Mouse (Mus musculus): ENCODE data around the gene Smok3c. TPM values are rescaled to one million over a fixed set of nuclear protein-coding genes. Genes with fewer than 3 reads are reported as not detected.
"Not testable (repeated sequence)": the region's sequence is repeated elsewhere in the genome, so short reads cannot be mapped to it uniquely, and the experiment has no call there.

The Smok3c gene
- total RNA-seq (2017), result 0.35 TPM in 1 of 2 replicates, not detected in the other

GRCm38 (mm10) chr5:138052894-138053293, at the start of gene Smok3c:
Gene Smok3c (plus strand): TSS chr5:138053194.
- ATAC-seq (ENCODE audit: extremely low read depth, insufficient number of reproducible peaks, low FRiP score, poor library complexity, severe bottlenecking), result not testable (repeated sequence)

- ATAC-seq (ENCODE audit: extremely low read depth, insufficient number of reproducible peaks, low FRiP score, poor library complexity, severe bottlenecking), result no peak
Measured at GRCm38 (mm10) chr5:138009437-138009836, 43.6 kb upstream of the Smok3c start.

- ATAC-seq (ENCODE audit: extremely low read depth, insufficient number of reproducible peaks, low FRiP score, poor library complexity, severe bottlenecking), result no peak
Measured at GRCm38 (mm10) chr5:138012382-138012781, 40.6 kb upstream of the Smok3c start.

- ATAC-seq (ENCODE audit: extremely low read depth, insufficient number of reproducible peaks, low FRiP score, poor library complexity, severe bottlenecking), result no peak
Measured at GRCm38 (mm10) chr5:138016530-138016929, 36.5 kb upstream of the Smok3c start.

- no peak for ATAC-seq (ENCODE audit: extremely low read depth, insufficient number of reproducible peaks, low FRiP score, poor library complexity, severe bottlenecking)
Measured at GRCm38 (mm10) chr5:138016997-138017396, 36.0 kb upstream of the Smok3c start.

- not testable (repeated sequence) for ATAC-seq (ENCODE audit: extremely low read depth, insufficient number of reproducible peaks, low FRiP score, poor library complexity, severe bottlenecking)
Measured at GRCm38 (mm10) chr5:138019577-138019976, 33.4 kb upstream of the Smok3c start.

- not testable (repeated sequence) for ATAC-seq (ENCODE audit: extremely low read depth, insufficient number of reproducible peaks, low FRiP score, poor library complexity, severe bottlenecking)
Measured at GRCm38 (mm10) chr5:138020961-138021479, 32.0 kb upstream of the Smok3c start, which contains the start of the genes Smok3a and Smok3b. Gene Smok3a (plus strand): TSS chr5:138021261. Gene Smok3b (plus strand): TSS chr5:138021429.

- no peak for ATAC-seq (ENCODE audit: extremely low read depth, insufficient number of reproducible peaks, low FRiP score, poor library complexity, severe bottlenecking)
Measured at GRCm38 (mm10) chr5:138073803-138074202, 20.8 kb downstream of the Smok3c start.

- ATAC-seq (ENCODE audit: extremely low read depth, insufficient number of reproducible peaks, low FRiP score, poor library complexity, severe bottlenecking), result no peak
Measured at GRCm38 (mm10) chr5:138075684-138076083, 22.7 kb downstream of the Smok3c start.

- ATAC-seq (ENCODE audit: extremely low read depth, insufficient number of reproducible peaks, low FRiP score, poor library complexity, severe bottlenecking), result no peak
Measured at GRCm38 (mm10) chr5:138076148-138076547, 23.2 kb downstream of the Smok3c start.

GRCm38 (mm10) chr5:138080456-138080855, 27.5 kb downstream of the Smok3c start:
- ATAC-seq (ENCODE audit: extremely low read depth, insufficient number of reproducible peaks, low FRiP score, poor library complexity, severe bottlenecking), result no peak

- no peak for ATAC-seq (ENCODE audit: extremely low read depth, insufficient number of reproducible peaks, low FRiP score, poor library complexity, severe bottlenecking)
Measured at GRCm38 (mm10) chr5:138081446-138081845, 28.5 kb downstream of the Smok3c start.

GRCm38 (mm10) chr5:138083318-138083900, 30.4 kb downstream of the Smok3c start:
- no peak for ATAC-seq (ENCODE audit: extremely low read depth, insufficient number of reproducible peaks, low FRiP score, poor library complexity, severe bottlenecking)

- no peak for ATAC-seq (ENCODE audit: extremely low read depth, insufficient number of reproducible peaks, low FRiP score, poor library complexity, severe bottlenecking)
Measured at GRCm38 (mm10) chr5:138083936-138084335, 30.9 kb downstream of the Smok3c start.

GRCm38 (mm10) chr5:138084507-138084906, 31.5 kb downstream of the Smok3c start:
- no peak for ATAC-seq (ENCODE audit: extremely low read depth, insufficient number of reproducible peaks, low FRiP score, poor library complexity, severe bottlenecking)

GRCm38 (mm10) chr5:138084996-138085395, 32.0 kb downstream of the Smok3c start, which contains the start of gene Zkscan1:
Gene Zkscan1 (plus strand): TSS chr5:138085084.
- ATAC-seq (ENCODE audit: extremely low read depth, insufficient number of reproducible peaks, low FRiP score, poor library complexity, severe bottlenecking), result peak; percentile 98

GRCm38 (mm10) chr5:138085421-138085911, 32.5 kb downstream of the Smok3c start:
- ATAC-seq (ENCODE audit: extremely low read depth, insufficient number of reproducible peaks, low FRiP score, poor library complexity, severe bottlenecking), result no peak

GRCm38 (mm10) chr5:138086842-138087241, 33.8 kb downstream of the Smok3c start:
- no peak for ATAC-seq (ENCODE audit: extremely low read depth, insufficient number of reproducible peaks, low FRiP score, poor library complexity, severe bottlenecking)

GRCm38 (mm10) chr5:138088366-138088765, 35.4 kb downstream of the Smok3c start:
- ATAC-seq (ENCODE audit: extremely low read depth, insufficient number of reproducible peaks, low FRiP score, poor library complexity, severe bottlenecking), result no peak

GRCm38 (mm10) chr5:138089108-138089551, 36.1 kb downstream of the Smok3c start:
- ATAC-seq (ENCODE audit: extremely low read depth, insufficient number of reproducible peaks, low FRiP score, poor library complexity, severe bottlenecking), result no peak

Measured in neutrophil, adult 5-6 weeks (primary cell).